Comparison of ENCODE assay signal across 8 mouse cellular contexts in genomic region chr12:80130558-80131358, GRCm38 (mm10). TPM values are rescaled to one million over a fixed set of nuclear protein-coding genes. Genes with fewer than 3 reads are reported as not detected.
DNase-seq lines count a peak whose midpoint lies in the region; ATAC-seq and TF ChIP-seq lines count a peak whose summit lies in the region.

No protein-coding gene starts in this region.

- intact Hi-C loops in gastrocnemius, adult 2 months (cut with DNase I): loop anchor here (2.0 to 5.0 kb wide), 2 partner anchors 18 to 603 kb away; partner anchors contain the start of gene Zfp36l1

- H3K9me3 ChIP-seq in embryonic facial prominence, embryonic 11.5 days (replicated peaks; ENCODE audit: control insufficient read depth, low read length): no peaks in the 10 kb centered on the region
- H3K9me3 ChIP-seq in hindbrain, embryonic 11.5 days (ENCODE audit: control insufficient read depth, low read length): no peaks in the 10 kb centered on the region
- H3K9me3 ChIP-seq in limb, embryonic 13.5 days: no peaks in the 10 kb centered on the region

- 9% methylated on average over 6 of the region's 6 CpGs for WGBS in embryonic facial prominence, embryonic 11.5 days
- 8% methylated on average over 5 of the region's 6 CpGs for whole genome bisulfite sequencing in hindbrain, embryonic 11.5 days
- WGBS in limb, embryonic 13.5 days: 7% methylated on average over 5 of the region's 6 CpGs

- peak overlapping the region; percentile 87 for H3K4me3 ChIP-seq in gastrocnemius, adult 2 months
- H3K4me3 ChIP-seq in embryonic facial prominence, embryonic 11.5 days (ENCODE audit: low read depth, low read length): no peak overlapping the region
- no peak overlapping the region for H3K4me3 ChIP-seq in hindbrain, embryonic 11.5 days (ENCODE audit: low read depth, low read length)
- peak overlapping the region; percentile 10; the same call in 1 of the 2 replicates for H3K4me3 ChIP-seq in limb, embryonic 13.5 days

- TF ChIP-seq CTCF in gastrocnemius, adult 2 months (IDR thresholded peaks at IDR 0.05): no peak

- DNase-seq in gastrocnemius, adult 2 months: peak; percentile 36
- DNase-seq in gastrocnemius, postnatal 10 days: no peak
- DNase-seq in embryonic facial prominence, embryonic 11.5 days (ENCODE audit: low spot score): peak; percentile 82
- DNase-seq in hindbrain, embryonic 11.5 days (ENCODE audit: low spot score): peak; percentile 68
- no peak for DNase-seq in urinary bladder, postnatal 36 days (ENCODE audit: low spot score in 2 of 2)
- no peak for DNase-seq in gastrocnemius, adult 8-10 months (ENCODE audit: low spot score in 2 of 2)

- H3K4me1 ChIP-seq in embryonic facial prominence, embryonic 11.5 days (ENCODE audit: control insufficient read depth, insufficient read depth, low read length): peaks cover 12% of the 10 kb centered on the region
- H3K4me1 ChIP-seq in hindbrain, embryonic 11.5 days (replicated peaks; ENCODE audit: control insufficient read depth, insufficient read depth, low read length): peaks cover 10% of the 10 kb centered on the region
- H3K4me1 ChIP-seq in limb, embryonic 13.5 days: peaks cover 47% of the 10 kb centered on the region

- H3K4me2 ChIP-seq in embryonic facial prominence, embryonic 11.5 days (ENCODE audit: low read depth, low read length): peak overlapping the region; percentile 13
- no peak overlapping the region for H3K4me2 ChIP-seq in hindbrain, embryonic 11.5 days (replicated peaks; ENCODE audit: low read depth, low read length)
- H3K4me2 ChIP-seq in limb, embryonic 13.5 days (replicated peaks): peak overlapping the region; percentile 79

- H3K9ac ChIP-seq in embryonic facial prominence, embryonic 11.5 days (replicated peaks; ENCODE audit: low read length): no peak overlapping the region
- 0 out of 2 replicates have a peak overlapping the region, but pooled peaks have one; percentile 1 for H3K9ac ChIP-seq in hindbrain, embryonic 11.5 days (ENCODE audit: low read depth, low read length)
- H3K9ac ChIP-seq in limb, embryonic 13.5 days: peak overlapping the region; percentile 50

- ATAC-seq in embryonic facial prominence, embryonic 11.5 days (replicated peaks; ENCODE audit: insufficient number of reproducible peaks, low FRiP score, low TSS enrichment, low read depth): 0 out of 2 replicates have a peak, but pooled peaks have one; percentile 40
- ATAC-seq in hindbrain, embryonic 11.5 days (ENCODE audit: low FRiP score): peak; percentile 61
- ATAC-seq in limb, embryonic 13.5 days (ENCODE audit: low FRiP score, low read depth): peak; percentile 66
- peak; percentile 21 for ATAC-seq in monocyte, adult 5-6 weeks (replicated peaks; ENCODE audit: insufficient number of reproducible peaks, low FRiP score, low TSS enrichment, poor library complexity, severe bottlenecking)

- H3K27me3 ChIP-seq in embryonic facial prominence, embryonic 11.5 days (ENCODE audit: control insufficient read depth, insufficient read depth, low read length): no peaks in the 10 kb centered on the region
- H3K27me3 ChIP-seq in hindbrain, embryonic 11.5 days (ENCODE audit: control insufficient read depth, insufficient read depth, low read length): no peaks in the 10 kb centered on the region
- H3K27me3 ChIP-seq in limb, embryonic 13.5 days: no peaks in the 10 kb centered on the region

- peak overlapping the region; percentile 100 for H3K27ac ChIP-seq in gastrocnemius, adult 2 months
- H3K27ac ChIP-seq in embryonic facial prominence, embryonic 11.5 days (replicated peaks; ENCODE audit: low read depth, low read length): peak overlapping the region; percentile 53
- peak overlapping the region; percentile 93 for H3K27ac ChIP-seq in hindbrain, embryonic 11.5 days (ENCODE audit: low read depth, low read length)
- peak overlapping the region; percentile 97 for H3K27ac ChIP-seq in limb, embryonic 13.5 days

- H3K36me3 ChIP-seq in embryonic facial prominence, embryonic 11.5 days (replicated peaks; ENCODE audit: control insufficient read depth, insufficient read depth, low read depth, low read length): no peaks in the 10 kb centered on the region
- H3K36me3 ChIP-seq in hindbrain, embryonic 11.5 days (ENCODE audit: control insufficient read depth, insufficient read depth, low read length): no peaks in the 10 kb centered on the region
- peaks cover 15% of the 10 kb centered on the region for H3K36me3 ChIP-seq in limb, embryonic 13.5 days

RNA-seq across cellular contexts. Expression of gene Zfp36l1, which starts 17.9 kb away (rescaled TPM):
- total RNA-seq in gastrocnemius, adult 2 months (2021): 10 to 100 TPM; 25.7 to 46.6 TPM
- 10 to 100 TPM; 80.4 to 90.5 TPM for total RNA-seq in gastrocnemius, postnatal 10 days (2021)
- 154 and 160 TPM in 2 replicates for polyA plus RNA-seq in embryonic facial prominence, embryonic 11.5 days (2014; fragmentation: Nextera tagmentation; extraction: Ambion mirVana)
- 112 and 127 TPM in 2 replicates for polyA plus RNA-seq in hindbrain, embryonic 11.5 days (2014; fragmentation: Nextera tagmentation; extraction: Ambion mirVana)
- polyA plus RNA-seq in limb, embryonic 13.5 days (2015; fragmentation: Nextera tagmentation; extraction: Ambion mirVana): 134 and 146 TPM in 2 replicates
- total RNA-seq in monocyte, adult 5-6 weeks (2017): 42.9 to 74.7 TPM (median 44.7 TPM) in 3 replicates
- total RNA-seq in gastrocnemius, adult 8-10 months (2022): 10 to 100 TPM; 25.2 to 28.9 (median 27.2) TPM

Comparison
In these comparisons a context has a peak if more than half of its experiments do, and no peak if none do; other contexts are left out.
1. DNase-seq: peak in gastrocnemius, adult 2 months (single experiment), embryonic facial prominence, embryonic 11.5 days (single experiment) and hindbrain, embryonic 11.5 days (single experiment); none in gastrocnemius, postnatal 10 days (single experiment), urinary bladder, postnatal 36 days (0 of 2) and gastrocnemius, adult 8-10 months (0 of 2).
2. H3K4me3 ChIP-seq: peak in gastrocnemius, adult 2 months (single experiment) and limb, embryonic 13.5 days (single experiment); none in embryonic facial prominence, embryonic 11.5 days (single experiment) and hindbrain, embryonic 11.5 days (single experiment).
3. Peak in every context shown above with its lines, with median percentiles within 50 percentile points of each other: H3K27ac ChIP-seq and ATAC-seq.